Mouse (Mus musculus): ENCODE measurements around the gene Prokr1. TPM values are rescaled to one million over a fixed set of nuclear protein-coding genes. Genes with fewer than 3 reads are reported as not detected.
A peak's percentile ranks its signal among the peaks of the same experiment; 100 is the strongest.

Prokr1 gene
- polyA plus RNA-seq, 1 experiment = 0.68 TPM

DNA sequence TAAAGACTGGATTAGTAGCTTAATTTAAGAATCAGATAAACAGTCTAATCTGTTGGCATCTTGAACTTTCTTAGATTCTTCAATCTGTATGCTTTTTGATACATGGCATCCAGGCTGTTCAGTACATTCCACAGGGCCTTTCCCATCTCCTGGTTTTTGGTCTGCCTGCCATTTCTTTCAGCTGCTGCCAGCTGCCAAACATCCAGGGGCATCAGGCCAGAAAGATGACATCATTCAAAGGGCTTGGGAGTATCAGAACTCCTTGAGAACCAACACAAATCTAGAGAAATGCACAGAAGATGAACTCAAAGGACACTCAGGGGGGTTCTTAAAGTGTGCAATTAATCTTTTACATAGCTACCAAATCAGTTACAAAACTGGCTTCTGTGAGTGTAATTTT is 9.3 kb upstream of the Prokr1 start:
- TF ChIP-seq TAL1 (IDR thresholded peaks at IDR 0.05; ENCODE audit: low read length) (no peak), GATA1 (IDR thresholded peaks at IDR 0.05; ENCODE audit: low read length) (no peak)
- H3K4me3 ChIP-seq (replicated peaks) = no peak overlapping the region
- H3K36me3 ChIP-seq (ENCODE audit: control insufficient read depth) = no peaks in the 10 kb centered on the region
- peaks cover 30% of the 10 kb centered on the region for H3K27me3 ChIP-seq (ENCODE audit: control insufficient read depth)
- H3K9me3 ChIP-seq (ENCODE audit: control insufficient read depth, low read length) = no peaks in the 10 kb centered on the region
- no peaks in the 10 kb centered on the region for H3K4me1 ChIP-seq (ENCODE audit: control insufficient read depth)

DNA sequence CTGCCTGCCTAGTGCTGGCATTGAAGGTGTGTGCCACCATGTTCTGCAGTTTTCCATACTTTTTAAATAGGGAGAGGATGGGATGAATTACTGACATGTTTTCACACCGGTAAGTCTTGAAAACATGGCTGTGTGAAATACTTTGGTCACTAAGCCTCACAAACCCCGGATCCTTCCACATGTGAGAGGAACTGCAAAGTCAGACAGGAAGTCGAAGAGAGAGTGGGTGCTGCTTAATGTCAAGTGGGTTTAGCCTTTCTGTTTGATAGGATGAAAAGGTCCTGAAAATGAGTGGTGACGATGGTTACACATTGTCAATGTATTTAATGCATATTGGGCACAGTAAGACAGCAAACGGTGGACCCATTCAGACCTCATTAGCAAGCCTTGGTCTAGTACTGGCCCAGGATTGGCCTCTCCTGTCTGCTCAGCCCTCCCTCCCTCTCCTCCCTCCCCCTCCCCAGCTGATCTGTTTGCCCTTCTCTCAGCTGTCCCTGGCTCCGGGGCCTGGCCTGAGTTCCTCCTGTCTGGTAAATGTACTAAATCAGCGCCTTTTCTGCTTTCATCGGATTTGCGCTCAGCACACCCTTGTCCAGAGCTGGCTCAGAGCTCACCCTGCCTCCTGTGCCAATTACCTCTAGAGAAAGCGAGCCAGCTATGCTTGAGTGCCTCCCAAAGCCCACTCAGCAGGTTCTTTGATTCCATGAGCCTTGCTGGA is 6.7 kb upstream of the Prokr1 start:
- no peak overlapping the region for H3K4me3 ChIP-seq (replicated peaks)
- H3K4me1 ChIP-seq (ENCODE audit: control insufficient read depth) = peaks cover 2% of the 10 kb centered on the region
- peaks cover 30% of the 10 kb centered on the region for H3K27me3 ChIP-seq (ENCODE audit: control insufficient read depth)
- TF ChIP-seq TAL1 (IDR thresholded peaks at IDR 0.05; ENCODE audit: low read length) = no peak
- TF ChIP-seq GATA1 (IDR thresholded peaks at IDR 0.05; ENCODE audit: low read length) = no peak
- no peaks in the 10 kb centered on the region for H3K9me3 ChIP-seq (ENCODE audit: control insufficient read depth, low read length)
- H3K36me3 ChIP-seq (ENCODE audit: control insufficient read depth) = no peaks in the 10 kb centered on the region

DNA sequence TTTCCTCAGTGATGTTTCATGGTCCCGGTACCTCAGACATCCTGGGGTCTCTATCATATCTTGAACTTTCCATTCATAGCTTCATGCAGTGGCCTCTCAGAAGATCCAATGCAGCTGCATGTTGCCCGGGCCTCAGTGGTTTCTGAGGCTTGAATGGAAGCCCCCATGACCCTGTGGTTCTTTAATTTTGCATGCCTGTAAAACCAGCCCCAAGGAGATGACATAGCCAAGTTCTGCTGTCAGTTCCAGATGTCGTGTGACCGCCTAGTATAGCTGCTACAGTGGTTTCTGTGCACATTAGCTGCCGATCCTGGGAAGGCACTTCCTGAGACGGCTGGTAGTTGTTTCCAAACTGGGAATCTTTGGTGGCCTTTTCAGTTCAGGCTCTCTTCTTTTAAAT is 3.6 kb upstream of the Prokr1 start:
- no peak for TF ChIP-seq GATA1 (IDR thresholded peaks at IDR 0.05; ENCODE audit: low read length)
- no peak for TF ChIP-seq TAL1 (IDR thresholded peaks at IDR 0.05; ENCODE audit: low read length)
- H3K27me3 ChIP-seq (ENCODE audit: control insufficient read depth) = peaks cover 41% of the 10 kb centered on the region
- no peaks in the 10 kb centered on the region for H3K9me3 ChIP-seq (ENCODE audit: control insufficient read depth, low read length)
- no peak overlapping the region for H3K4me3 ChIP-seq (replicated peaks)
- H3K4me1 ChIP-seq (ENCODE audit: control insufficient read depth) = peaks cover 24% of the 10 kb centered on the region
- no peaks in the 10 kb centered on the region for H3K36me3 ChIP-seq (ENCODE audit: control insufficient read depth)

DNA sequence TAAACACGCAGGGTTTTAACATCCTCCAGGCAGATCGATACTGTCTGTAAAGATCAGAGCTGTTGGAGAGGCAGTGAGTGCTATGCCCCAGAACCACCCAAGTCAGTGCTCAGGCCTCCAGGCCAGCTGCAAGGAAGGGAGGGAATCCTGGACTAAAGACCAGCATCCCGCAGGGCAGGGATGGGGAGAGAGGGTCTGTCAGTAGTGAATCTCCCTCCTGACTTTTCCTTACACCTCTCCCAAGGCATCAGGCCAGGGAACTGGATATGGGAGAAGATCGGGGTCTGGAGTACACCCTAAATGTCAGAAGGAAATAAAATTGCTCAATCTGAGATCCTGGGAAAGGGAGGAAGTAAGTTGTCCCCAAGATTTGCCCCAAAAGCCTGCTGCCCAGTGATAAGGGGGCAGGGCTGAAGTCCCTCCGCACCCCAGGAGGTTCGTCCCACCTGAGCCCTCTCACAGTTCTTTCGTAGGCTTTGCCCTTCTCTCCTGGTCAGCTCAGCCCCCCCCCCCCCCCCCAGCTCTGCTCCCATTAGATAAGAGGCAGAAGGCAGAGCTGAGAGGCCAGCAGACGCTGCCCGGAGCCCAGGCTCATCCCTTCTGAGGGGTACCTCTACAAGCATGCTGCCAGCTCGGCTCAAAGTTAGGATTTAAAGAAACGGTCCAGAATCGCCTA is 687 bp downstream of the Prokr1 start:
- no peak for TF ChIP-seq GATA1 (IDR thresholded peaks at IDR 0.05; ENCODE audit: low read length)
- TF ChIP-seq TAL1 (IDR thresholded peaks at IDR 0.05; ENCODE audit: low read length) = peak; percentile 26; the same call in 1 of the 3 replicates
- Histone ChIP-seq H3K36me3 (ENCODE audit: control insufficient read depth) (peaks cover 40% of the 10 kb centered on the region), H3K4me1 (ENCODE audit: control insufficient read depth) (peaks cover 66% of the 10 kb centered on the region), H3K4me3 (replicated peaks) (peak overlapping the region; percentile 81), H3K27me3 (ENCODE audit: control insufficient read depth) (peaks cover 47% of the 10 kb centered on the region), H3K9me3 (ENCODE audit: control insufficient read depth, low read length) (no peaks in the 10 kb centered on the region)

DNA sequence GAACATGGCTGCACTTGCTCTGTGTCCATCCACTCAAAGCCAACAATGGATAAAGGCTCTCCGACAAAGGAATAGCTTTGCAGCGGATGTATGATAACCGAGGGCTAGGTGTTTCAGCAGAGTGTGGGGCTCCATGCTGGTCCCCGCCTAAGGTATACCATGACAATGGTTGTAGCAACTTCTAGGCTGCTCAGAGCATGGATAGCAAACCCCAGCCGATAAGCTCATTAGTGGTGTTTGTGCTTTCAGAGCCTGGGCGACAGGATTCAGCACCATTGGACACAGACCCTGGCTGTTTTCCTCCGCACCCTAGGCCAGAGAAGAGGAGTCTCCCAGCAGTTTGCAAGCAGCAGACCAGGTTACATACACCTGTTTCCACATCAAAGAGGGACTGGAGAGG is 6.6 kb downstream of the Prokr1 start:
- no peaks in the 10 kb centered on the region for H3K9me3 ChIP-seq (ENCODE audit: control insufficient read depth, low read length)
- peaks cover 97% of the 10 kb centered on the region for H3K4me1 ChIP-seq (ENCODE audit: control insufficient read depth)
- H3K36me3 ChIP-seq (ENCODE audit: control insufficient read depth) = peaks cover 89% of the 10 kb centered on the region
- TF ChIP-seq GATA1 (IDR thresholded peaks at IDR 0.05; ENCODE audit: low read length) = no peak
- no peak for TF ChIP-seq TAL1 (IDR thresholded peaks at IDR 0.05; ENCODE audit: low read length)
- peak overlapping the region; percentile 39 for H3K4me3 ChIP-seq (replicated peaks)
- H3K27me3 ChIP-seq (ENCODE audit: control insufficient read depth) = peaks cover 16% of the 10 kb centered on the region

DNA sequence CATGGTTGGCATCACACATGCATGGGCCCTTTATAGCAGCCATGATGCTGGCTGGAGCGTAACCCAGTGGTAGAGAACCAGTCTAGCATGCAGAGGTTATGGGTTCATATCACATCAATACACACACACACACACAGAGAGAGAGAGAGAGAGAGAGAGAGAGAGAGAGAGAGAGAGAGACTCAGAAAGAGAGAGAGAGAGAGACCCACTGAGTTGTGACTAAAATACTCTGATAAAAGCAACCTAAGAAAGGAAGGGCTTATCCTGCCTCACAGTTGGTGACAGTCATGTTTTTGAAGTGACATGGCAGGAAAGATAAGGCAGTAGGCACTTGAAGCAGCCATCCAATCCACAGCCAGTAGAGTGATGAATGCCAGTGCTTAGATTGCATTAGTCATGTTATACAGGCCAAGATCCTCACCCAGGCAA is 7.3 kb downstream of the Prokr1 start:
- peaks cover 91% of the 10 kb centered on the region for H3K4me1 ChIP-seq (ENCODE audit: control insufficient read depth)
- H3K27me3 ChIP-seq (ENCODE audit: control insufficient read depth) = peaks cover 8% of the 10 kb centered on the region
- peaks cover 84% of the 10 kb centered on the region for H3K36me3 ChIP-seq (ENCODE audit: control insufficient read depth)
- H3K4me3 ChIP-seq (replicated peaks) = peak overlapping the region; percentile 54
- H3K9me3 ChIP-seq (ENCODE audit: control insufficient read depth, low read length) = no peaks in the 10 kb centered on the region
- TF ChIP-seq GATA1 (IDR thresholded peaks at IDR 0.05; ENCODE audit: low read length) (peak; percentile 99), TAL1 (IDR thresholded peaks at IDR 0.05; ENCODE audit: low read length) (peak; percentile 96)

DNA sequence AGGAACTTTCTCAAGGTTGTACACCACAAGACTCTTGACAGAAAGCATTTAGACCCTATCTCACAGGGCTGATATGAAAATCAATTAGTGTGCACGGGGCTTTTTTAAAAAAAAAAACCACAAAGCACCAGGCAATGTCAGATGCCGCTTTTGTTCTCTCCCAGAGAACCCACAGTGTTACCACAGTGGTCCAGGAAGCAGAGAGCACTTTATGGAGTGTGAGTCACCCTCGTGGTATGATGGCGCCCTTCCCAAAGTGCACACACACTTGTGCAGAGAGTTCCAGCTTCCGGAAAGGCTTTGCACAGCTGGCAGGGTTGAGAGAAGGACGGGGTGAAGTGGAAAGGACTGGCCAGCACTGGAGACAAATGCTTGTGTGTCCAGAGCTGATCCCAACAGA is 8.1 kb downstream of the Prokr1 start:
- TF ChIP-seq GATA1 (IDR thresholded peaks at IDR 0.05; ENCODE audit: low read length) (no peak), TAL1 (IDR thresholded peaks at IDR 0.05; ENCODE audit: low read length) (no peak)

DNA sequence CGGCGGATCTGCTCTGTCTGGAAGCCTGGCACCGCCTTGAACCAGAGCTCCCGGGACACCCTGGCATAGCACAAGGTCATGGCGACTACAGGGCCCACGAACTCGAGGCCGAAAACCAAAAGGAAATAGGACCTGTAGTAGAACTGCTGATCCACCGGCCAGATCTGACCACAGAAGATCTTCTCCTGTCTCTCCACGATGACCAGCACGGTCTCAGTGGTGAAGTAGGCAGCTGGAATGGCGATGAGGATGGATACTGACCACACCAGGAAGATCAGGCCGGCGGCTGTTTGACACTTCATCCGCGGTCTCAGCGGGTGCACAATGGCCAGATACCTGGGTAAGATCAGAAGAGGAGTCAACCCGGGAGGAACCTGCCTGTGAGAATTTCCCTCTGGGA is 9.0 kb downstream of the Prokr1 start:
- TF ChIP-seq GATA1 (IDR thresholded peaks at IDR 0.05; ENCODE audit: low read length) (no peak), TAL1 (IDR thresholded peaks at IDR 0.05; ENCODE audit: low read length) (no peak)
- Histone ChIP-seq H3K4me1 (ENCODE audit: control insufficient read depth) (peaks cover 76% of the 10 kb centered on the region), H3K27me3 (ENCODE audit: control insufficient read depth) (no peaks in the 10 kb centered on the region), H3K9me3 (ENCODE audit: control insufficient read depth, low read length) (no peaks in the 10 kb centered on the region), H3K4me3 (replicated peaks) (no peak overlapping the region), H3K36me3 (ENCODE audit: control insufficient read depth) (peaks cover 69% of the 10 kb centered on the region)

More for the DNA sequence above, 8.1 kb downstream of the Prokr1 start:
- H3K36me3 ChIP-seq (ENCODE audit: control insufficient read depth) = peaks cover 78% of the 10 kb centered on the region
- H3K27me3 ChIP-seq (ENCODE audit: control insufficient read depth) = peaks cover 5% of the 10 kb centered on the region
- H3K4me1 ChIP-seq (ENCODE audit: control insufficient read depth) = peaks cover 84% of the 10 kb centered on the region
- H3K4me3 ChIP-seq (replicated peaks) = peak overlapping the region; percentile 54
- no peaks in the 10 kb centered on the region for H3K9me3 ChIP-seq (ENCODE audit: control insufficient read depth, low read length)

DNA sequence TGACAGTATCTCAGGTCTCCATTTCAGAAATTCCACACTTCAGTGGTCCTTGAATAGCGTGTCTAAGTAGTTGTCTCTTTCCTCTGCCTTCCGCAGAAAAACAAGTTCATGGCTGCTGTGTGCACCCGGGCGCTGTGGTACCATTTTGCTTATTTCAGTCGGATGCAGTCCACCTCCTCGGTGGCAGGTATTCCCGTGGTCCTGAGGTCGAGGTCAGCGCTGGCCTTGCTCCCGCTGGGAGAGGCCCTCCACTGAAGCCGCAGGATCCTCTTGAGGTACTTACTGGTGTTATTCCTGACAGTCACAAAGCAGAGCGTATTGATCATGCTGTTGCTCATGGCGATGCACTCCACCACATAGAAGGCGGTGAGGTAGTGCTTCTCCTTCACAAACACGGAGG is 9.5 kb downstream of the Prokr1 start:
- H3K4me1 ChIP-seq (ENCODE audit: control insufficient read depth) = peaks cover 72% of the 10 kb centered on the region
- H3K4me3 ChIP-seq (replicated peaks) = no peak overlapping the region
- no peaks in the 10 kb centered on the region for H3K9me3 ChIP-seq (ENCODE audit: control insufficient read depth, low read length)
- TF ChIP-seq GATA1 (IDR thresholded peaks at IDR 0.05; ENCODE audit: low read length) (no peak), TAL1 (IDR thresholded peaks at IDR 0.05; ENCODE audit: low read length) (no peak)
- peaks cover 66% of the 10 kb centered on the region for H3K36me3 ChIP-seq (ENCODE audit: control insufficient read depth)
- H3K27me3 ChIP-seq (ENCODE audit: control insufficient read depth) = no peaks in the 10 kb centered on the region

Data from erythroblast, embryonic 14.5 days (primary cell).